Mouse (Mus musculus) lung, adult 18-20 months (tissue): ENCODE results near the gene Atg4c.

Experiments used
- DNase-seq, 2 experiments: peaks; one replicate each; pipeline ENCODE4 v3.0.0; 2022; ENCODE audit warnings: mixed read lengths in 2 of 2

Gene Atg4c

DNA sequence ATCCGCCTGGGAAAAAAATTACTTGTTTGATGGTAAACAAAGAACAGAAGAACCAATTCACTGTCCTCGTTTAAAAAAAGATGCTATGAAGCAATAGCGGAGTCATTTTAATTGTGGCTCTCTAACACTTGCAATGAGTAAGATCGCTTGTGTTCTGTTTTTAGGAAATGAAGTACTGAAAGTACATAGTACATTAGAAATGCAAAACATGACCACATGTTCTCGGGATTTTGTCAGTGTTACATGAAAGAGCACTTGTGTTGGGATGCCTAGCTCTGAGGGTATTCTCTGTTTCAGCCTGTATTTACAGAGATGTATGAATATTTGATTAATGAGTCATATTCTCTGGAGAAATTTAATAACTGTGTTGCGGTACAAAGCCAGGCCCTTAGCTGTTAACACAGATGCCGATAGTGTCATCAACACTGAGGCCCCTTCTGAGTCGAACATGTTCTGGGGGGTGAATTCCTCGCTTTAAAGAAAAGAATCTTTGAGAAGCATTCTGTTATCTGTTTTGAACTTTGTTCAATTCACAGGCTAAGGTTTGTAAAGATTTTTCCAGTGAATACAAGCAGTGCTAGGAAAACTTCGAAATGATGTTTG, 73.2 kb downstream of the Atg4c start:
- no peak for DNase-seq

DNA sequence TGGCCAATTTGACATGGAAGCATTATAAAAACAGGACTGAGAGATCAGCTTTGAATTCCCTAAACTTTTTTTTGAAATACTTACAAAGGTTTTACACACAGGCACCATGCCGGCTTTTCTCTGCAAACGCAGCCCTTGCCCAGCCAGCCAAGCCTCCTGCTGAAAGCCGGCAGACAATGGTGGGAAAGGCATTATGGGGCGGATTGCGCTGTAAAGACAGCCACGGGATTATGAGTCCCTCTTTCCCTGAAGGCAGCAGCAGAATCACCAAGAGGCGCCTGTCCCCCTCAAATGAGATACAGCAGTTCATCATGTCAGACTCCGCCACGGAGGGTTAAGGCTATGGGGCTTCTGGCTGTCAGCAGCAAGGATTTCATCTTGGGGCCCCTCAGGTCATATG, 79.1 kb downstream of the Atg4c start:
- DNase-seq: no peak

DNA sequence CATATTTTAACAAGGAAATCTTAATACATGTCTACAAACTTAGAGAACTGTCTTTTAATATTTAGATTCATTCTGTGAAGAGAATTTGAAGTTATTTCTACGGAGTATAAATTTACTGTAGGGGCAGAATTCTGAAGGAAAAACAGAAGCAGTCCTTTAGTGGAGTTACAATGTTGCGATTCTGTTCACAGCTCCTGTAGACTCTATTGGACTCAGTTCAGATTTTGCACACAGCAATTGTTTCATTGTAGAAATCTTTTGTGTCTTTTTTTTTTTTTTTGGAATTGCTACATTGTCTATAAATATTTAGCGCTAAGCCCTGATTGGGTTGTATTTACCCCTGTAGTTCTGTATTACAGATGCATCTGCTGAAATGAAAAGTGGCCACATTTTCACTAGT, 79.7 kb downstream of the Atg4c start:
- DNase-seq: no peak

DNA sequence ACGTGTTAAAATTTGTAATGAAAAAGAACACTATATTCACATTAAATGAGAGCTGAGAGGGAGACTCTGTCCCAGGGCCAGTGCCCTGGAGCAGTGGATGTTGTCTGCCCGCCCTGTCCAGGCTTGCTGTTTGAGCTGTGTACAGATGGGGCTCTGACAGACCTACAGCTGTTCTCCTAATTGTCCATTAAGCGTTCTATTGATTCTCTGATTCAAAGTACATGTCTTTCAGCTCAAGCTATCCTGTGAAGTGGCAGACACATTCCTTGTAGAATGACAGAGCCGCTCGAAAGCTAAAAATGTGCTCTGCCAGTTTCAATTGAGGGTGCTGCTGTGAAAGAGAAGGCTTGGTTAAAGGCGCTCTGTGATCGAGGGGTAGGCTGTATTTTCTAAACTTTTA, 80.2 kb downstream of the Atg4c start:
- no peak for DNase-seq

DNA sequence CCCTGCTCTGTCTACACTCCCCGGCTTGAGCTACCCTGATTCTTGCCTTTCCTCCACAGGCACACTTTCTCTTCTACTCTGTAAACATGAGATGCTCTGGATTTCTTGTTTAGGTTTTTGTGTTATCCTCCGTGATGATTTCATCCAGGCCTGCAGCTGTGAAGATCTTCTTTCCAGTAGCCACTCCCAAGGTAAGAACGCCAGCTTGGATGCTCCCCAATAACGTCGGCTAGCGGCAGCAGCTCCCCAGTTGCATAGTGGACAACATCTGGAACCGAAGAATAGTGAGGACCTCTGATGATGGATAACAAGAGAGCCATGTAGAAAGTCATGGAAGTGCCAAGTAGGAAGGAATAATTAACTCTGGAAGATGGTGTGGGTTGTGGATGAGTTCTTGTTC, 85.1 kb downstream of the Atg4c start:
- no peak for DNase-seq

DNA sequence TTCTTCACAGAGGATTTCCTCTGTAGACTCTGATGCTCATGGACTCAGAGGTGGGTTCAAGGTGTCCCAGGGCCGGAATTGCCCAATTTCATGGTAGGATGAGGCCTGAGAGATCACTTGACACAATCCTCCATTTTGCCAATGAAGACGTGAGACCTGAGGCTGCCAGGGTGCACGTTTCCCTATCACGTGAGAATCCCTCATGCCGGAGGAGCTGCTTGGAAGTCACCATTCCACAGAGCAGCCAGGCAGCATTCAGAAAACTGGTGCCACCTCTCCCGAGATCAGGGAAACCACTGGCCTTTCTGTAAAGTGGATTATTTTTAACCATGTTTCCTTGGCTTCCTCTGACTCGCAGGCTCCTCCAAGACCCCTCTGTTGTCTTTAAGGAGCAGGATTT, 88.0 kb downstream of the Atg4c start:
- DNase-seq: no peak

DNA sequence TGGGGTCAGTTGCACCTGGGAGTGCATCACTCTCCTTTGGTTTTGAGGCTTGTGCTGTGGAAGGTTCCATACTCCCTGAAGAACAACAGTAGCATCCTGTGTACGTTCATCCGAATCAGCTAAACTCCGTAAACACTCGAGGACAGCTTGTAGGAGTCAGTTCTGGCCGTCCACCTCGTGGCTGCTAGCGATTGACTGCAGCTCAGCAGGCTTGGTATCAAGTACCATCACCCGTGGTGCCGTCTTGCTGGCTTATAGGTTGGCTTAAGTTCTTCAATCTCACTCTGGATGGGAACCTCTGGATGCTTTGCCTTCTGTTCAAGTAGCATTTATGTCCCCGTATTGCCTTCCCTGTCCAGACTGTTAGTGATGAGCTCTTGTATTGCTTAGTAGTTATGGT, 95.6 kb downstream of the Atg4c start:
- DNase-seq: no peak

DNA sequence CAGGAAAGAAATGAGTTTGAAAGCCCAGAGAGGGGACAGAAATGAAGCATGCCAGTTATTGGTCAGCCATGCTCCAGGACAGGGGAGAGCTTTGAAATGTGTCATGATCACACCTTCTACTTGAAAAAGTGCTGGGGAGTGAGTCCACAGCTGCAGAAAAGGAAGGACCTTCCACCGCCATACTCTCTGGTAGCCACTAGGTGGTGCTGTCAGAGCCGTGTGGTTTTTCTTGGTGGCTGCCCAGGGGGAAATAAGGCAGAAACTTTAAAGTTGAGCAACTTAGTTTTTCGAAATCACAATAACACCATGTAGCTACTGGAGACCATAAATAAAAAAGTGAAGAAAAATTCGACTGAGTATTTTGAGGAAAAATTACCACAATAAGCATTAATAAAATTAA, 104.9 kb downstream of the Atg4c start:
- peak; percentile 11 to 21 for DNase-seq

DNA sequence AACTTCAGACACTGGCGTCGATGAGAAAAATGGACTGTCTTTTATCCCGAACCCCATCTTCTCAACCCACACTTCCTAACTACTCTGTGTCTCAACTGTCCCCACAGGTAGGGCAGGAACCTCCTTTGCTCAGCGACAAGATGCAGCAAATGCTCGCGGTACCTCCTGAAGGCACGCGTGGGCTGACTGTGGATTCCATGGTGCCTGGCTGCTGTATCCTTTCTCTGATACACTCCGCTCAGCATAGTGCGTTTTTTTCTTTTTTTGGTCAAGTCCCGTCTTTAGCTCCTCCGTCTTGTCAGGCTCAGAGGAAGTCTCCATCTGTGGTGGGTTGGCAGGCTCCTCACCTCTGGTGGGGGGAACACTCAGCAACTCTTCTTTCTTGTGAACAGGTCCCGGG, 111.1 kb downstream of the Atg4c start:
- DNase-seq: no peak
